Mouse (Mus musculus): Measurements from ENCODE around the gene Cbwd1.

DNA sequence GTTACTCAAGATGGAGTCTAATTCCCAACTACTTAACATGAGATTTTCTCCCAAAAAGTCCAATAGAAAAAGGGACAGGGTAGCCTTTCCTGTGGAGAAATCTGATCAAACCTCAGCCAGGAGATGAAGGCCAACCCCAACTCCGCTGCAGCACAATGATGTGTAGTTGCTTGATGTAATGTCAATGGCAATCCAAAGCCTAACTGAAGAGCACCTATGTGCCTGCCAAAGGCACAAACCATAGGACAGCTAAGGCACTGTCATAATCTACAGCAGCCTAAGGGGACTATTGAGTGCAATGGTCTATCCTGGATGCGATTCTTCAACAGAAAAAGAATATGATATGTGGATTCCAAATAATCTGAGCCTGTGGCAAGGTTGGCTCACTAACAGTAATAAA is 58.6 kb downstream of the Cbwd1 start:
- TF ChIP-seq CTCF (IDR thresholded peaks at IDR 0.05): no peak
- no peak for TF ChIP-seq POLR2A (IDR thresholded peaks at IDR 0.05; ENCODE audit: insufficient read depth, low read depth, low read length)
- no peak for TF ChIP-seq EP300 (IDR thresholded peaks at IDR 0.05; ENCODE audit: insufficient read depth, low read depth, low read length)

All from heart, adult 2 months (tissue).